Mouse (Mus musculus) G1E-ER4 (cell line): ENCODE measurements around the gene Cs. TPM values are rescaled to one million over a fixed set of nuclear protein-coding genes. Genes with fewer than 3 reads are reported as not detected.
A peak's percentile ranks its signal among the peaks of the same experiment; 100 is the strongest.

ENCODE experiments used
- GATA1 ChIP-seq: IDR thresholded peaks from one replicate; pipeline ENCODE4 v1.8.0; 2012; ENCODE audit warnings: low read length, inconsistent platforms
- polyA plus RNA-seq: library from polyadenylated mRNA; stranded (reverse); fragments of >175 nt; gene quantifications from 2 replicates; pipeline ENCODE4 v1.2.3, GENCODE M21; 2012

Cs gene
- polyA plus RNA-seq, 1 experiment, result 16.3 TPM

GRCm38 (mm10) chr10:128322141-128323108 is 15.1 kb upstream of the Cs start, which contains the start of gene Cnpy2:
Gene Cnpy2 (plus strand): TSS chr10:128322459.
- no peak for TF ChIP-seq GATA1

- no peak for TF ChIP-seq GATA1
Measured at GRCm38 (mm10) chr10:128323516-128323915, 14.0 kb upstream of the Cs start.

DNA sequence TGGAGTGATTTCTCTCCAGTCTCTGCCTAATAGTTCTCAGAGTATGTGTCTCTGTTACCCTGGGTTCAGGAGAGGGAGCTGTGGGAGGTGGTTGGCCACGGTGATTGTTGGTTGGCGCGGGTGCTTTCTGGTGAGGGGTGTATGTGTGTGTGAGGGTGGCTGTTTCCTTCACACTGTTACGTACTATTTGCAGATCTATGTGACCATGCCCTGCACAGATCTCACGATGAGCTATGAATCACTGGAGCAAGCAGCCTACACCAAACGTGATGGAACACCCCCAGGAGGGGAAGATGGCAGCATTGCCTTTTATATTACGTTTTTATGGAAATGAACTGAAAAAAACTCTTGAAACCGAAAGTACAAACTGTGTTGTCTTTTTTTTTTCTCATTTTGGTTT is 10.7 kb upstream of the Cs start:
- TF ChIP-seq GATA1, result no peak

DNA sequence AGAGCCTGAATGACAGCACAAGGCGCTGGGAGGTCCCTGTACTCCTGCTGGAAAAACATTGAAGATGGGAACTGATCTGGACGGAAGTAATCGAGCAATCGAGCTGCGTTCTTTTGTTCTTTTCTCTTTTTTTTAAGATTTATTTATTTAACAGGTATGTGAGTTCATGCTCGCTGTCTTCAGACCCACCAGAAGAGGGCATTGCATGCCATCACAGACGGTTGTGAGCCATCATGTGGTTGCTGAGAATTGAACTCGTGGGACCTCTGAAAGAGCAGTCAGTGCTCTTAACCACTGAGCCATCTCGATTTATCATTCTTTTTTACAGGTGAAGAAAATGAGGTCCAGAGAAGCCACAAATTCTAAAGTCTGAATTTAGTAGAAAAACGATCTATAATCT is 9.9 kb upstream of the Cs start:
- no peak for TF ChIP-seq GATA1

DNA sequence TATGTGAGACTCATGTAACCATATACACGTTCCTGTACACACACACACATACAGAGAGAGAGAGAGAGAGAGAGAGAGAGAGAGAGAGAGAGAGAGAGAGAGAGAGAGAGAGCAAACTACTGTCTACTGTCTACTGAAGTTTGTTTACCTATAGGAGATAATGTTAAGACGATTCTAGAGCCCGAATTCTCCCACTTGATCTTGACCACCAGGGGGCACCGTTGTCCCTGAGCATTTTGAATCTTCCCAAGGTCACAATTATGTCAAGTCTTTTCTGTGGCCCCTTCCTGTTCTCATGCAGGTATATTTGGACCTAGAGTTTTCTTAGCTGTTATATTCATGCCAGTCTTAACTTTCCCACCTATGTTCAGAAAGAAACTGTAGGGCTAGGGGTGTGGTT is 2.0 kb upstream of the Cs start:
- no peak for TF ChIP-seq GATA1

- no peak for TF ChIP-seq GATA1
Measured at GRCm38 (mm10) chr10:128336195-128336594, 1.3 kb upstream of the Cs start.

GRCm38 (mm10) chr10:128336597-128336996 is 937 bp upstream of the Cs start:
- TF ChIP-seq GATA1, result peak; percentile 89

DNA sequence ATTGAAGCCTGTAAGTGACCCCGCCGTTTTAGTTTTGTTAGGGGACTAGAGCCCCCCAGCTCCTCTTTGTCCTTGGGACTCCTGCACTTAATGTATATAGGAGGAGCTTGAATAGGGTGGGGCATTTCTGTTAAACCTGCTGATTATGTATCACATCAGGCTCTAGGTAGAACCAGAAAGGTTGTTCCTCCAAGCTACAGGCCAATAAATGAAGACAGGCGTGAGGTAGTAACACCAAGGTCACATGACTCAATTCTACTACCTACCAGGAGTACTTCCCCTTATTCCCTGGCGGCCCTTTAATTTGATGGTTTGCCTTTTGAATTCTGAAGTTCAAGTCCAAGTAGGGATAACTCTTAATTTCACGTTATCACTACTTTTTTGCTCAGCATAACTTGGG is 881 bp downstream of the Cs start:
- no peak for TF ChIP-seq GATA1

- TF ChIP-seq GATA1, result no peak
Measured at GRCm38 (mm10) chr10:128338948-128339347, 1.4 kb downstream of the Cs start.

GRCm38 (mm10) chr10:128340257-128340656 is 2.7 kb downstream of the Cs start:
- TF ChIP-seq GATA1, result no peak

DNA sequence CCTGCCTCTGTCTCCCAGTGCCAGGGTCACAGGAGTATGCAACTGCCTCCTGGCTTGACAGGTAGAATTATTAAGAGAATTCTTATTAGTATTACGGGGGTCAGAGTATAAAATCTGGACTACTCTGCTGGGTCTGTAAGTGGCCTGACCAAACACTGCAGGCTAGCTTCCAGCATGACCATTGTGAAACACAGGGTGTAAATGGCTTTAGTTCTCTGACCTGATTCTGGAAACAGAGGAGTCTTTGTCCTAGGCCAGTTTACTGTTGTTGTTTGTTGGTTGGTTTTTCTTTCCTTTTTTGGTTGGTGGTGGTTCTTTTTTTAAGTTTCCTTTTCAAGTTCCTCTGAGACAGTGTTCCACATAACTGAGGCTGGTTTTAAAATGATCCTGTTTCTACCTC is 5.9 kb downstream of the Cs start:
- no peak for TF ChIP-seq GATA1

- peak; percentile 85 for TF ChIP-seq GATA1
Measured at GRCm38 (mm10) chr10:128344568-128345275, 7.2 kb downstream of the Cs start.

DNA sequence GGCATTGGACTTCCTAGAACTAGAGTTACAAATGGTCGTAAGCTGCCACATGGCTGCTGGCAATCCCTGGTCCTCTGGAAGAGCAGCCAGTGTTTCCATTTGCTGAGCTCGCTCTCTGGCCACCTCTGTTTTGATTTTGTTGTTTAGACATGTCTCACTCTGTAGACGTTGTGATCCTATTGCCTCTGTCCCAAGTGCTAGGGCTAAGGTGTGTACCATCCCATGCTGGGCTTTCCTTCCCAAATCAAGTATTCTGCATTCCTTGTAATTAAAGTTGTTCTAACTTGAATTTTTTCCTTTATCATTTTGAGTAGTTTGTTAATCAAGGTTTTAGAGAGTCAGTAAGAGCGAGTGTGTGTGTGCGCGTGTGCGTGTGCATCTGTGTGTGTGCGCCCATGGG is 10.0 kb downstream of the Cs start:
- no peak for TF ChIP-seq GATA1

DNA sequence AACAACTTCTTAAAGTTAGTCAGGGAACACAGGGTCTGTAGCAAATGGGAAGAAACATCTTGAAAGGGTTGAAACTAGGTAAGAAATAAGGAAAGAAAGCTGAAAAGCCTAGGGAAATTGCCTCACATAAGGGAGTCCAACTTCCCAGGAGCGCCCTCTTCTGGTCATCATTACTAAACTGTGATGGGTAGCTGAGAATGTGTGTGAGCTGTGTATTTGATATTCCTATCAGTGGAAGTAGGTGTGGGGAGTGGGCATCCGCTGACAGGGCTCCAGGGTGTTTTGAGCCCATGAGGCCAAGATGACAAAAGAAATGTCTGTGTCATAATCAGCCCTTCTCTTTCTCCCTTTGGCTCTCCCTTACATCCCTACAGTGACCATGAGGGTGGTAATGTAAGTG is 21.3 kb downstream of the Cs start:
- no peak for TF ChIP-seq GATA1

- no peak for TF ChIP-seq GATA1
Measured at GRCm38 (mm10) chr10:128359226-128359625, 21.7 kb downstream of the Cs start.

DNA sequence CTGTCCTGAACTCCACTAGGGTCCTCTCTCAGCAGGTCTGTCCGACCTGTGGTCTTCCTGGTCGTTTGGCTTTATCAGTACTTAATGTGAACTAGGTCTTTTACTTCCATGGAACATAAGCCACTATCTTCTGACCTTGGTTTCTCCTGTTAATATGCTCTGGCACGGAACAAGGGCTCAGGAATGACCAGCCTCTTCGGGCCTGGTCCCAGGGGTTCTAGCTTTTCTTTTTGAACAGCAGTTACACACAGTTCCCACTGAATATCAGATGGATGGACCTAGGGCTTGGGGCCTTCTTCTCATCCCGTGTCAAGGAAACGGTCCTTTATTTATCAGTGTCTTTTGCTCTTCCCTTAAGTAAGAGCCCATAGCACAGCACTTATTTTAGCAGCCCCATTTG is 24.3 kb downstream of the Cs start:
- TF ChIP-seq GATA1, result no peak

GRCm38 (mm10) chr10:128362568-128362967 is 25.0 kb downstream of the Cs start:
- TF ChIP-seq GATA1, result no peak
